Comparison of ENCODE assay signal across 8 mouse cellular contexts in genomic region chr19:6418233-6418879, GRCm38 (mm10). TPM values are rescaled to one million over a fixed set of nuclear protein-coding genes. Genes with fewer than 3 reads are reported as not detected.
DNase-seq lines count a peak whose midpoint lies in the region; ATAC-seq lines count a peak whose summit lies in the region.

Gene Nrxn2, plus strand, starts transcription at chr19:6418731.

- peaks cover 16% of the 10 kb centered on the region; the same call in 1 of the 2 replicates for H3K27me3 ChIP-seq in hindbrain, embryonic 13.5 days

- peak; percentile 94 for DNase-seq in R1 (ENCODE audit: low read depth, low spot score)
- DNase-seq in cerebellum, postnatal 14 days = peak; percentile 97 to 98
- DNase-seq in frontal cortex, postnatal 14 days (ENCODE audit: low spot score in 2 of 2) = peak; percentile 87 to 93
- peak; percentile 97 for DNase-seq in layer of hippocampus, postnatal 25 days (ENCODE audit: extremely low spot score in 1 of 2, low spot score in 1 of 2)
- peak; percentile 88 for DNase-seq in lung, postnatal 14 days
- peak; percentile 78 for DNase-seq in retina, adult 2 months (ENCODE audit: low read depth, low spot score)
- peak; percentile 80 for DNase-seq in thymus, postnatal 25 days

- H3K9me3 ChIP-seq in hindbrain, embryonic 13.5 days = no peaks in the 10 kb centered on the region

- H3K36me3 ChIP-seq in hindbrain, embryonic 13.5 days = no peaks in the 10 kb centered on the region

- 0% methylated on average over 43 of the region's 46 CpGs for WGBS in hindbrain, embryonic 13.5 days

- peak; percentile 92 for ATAC-seq in hindbrain, embryonic 13.5 days (ENCODE audit: low FRiP score)

- H3K27ac ChIP-seq in hindbrain, embryonic 13.5 days = peak within 1 kb of the TSS; percentile 97

- peak within 1 kb of the TSS; percentile 83 for H3K4me2 ChIP-seq in hindbrain, embryonic 13.5 days

- H3K4me3 ChIP-seq in hindbrain, embryonic 13.5 days = peak within 1 kb of the TSS; percentile 61

- peaks cover 81% of the 10 kb centered on the region for H3K4me1 ChIP-seq in hindbrain, embryonic 13.5 days (replicated peaks)

- H3K9ac ChIP-seq in hindbrain, embryonic 13.5 days = peak within 1 kb of the TSS; percentile 90

RNA-seq across cellular contexts. Expression of gene Nrxn2, which starts in this region (rescaled TPM):
- polyA plus RNA-seq in hindbrain, embryonic 13.5 days (2015; fragmentation: Nextera tagmentation; extraction: Ambion mirVana) = 23.5 and 27.7 TPM in 2 replicates
- total RNA-seq in layer of hippocampus, postnatal 25 days (2021) = 100 to 1,000 TPM; 404 to 465 TPM

Comparison
In these comparisons a context has a peak if more than half of its experiments do, and no peak if none do; other contexts are left out.
1. Peak in every context shown above with its lines: DNase-seq, ATAC-seq, H3K4me3 ChIP-seq and H3K27ac ChIP-seq.